Mouse (Mus musculus): ENCODE data around the gene Aplp2.

GRCm38 (mm10) chr9:31118520-31119298 is 92.9 kb downstream of the Aplp2 start:
- TF ChIP-seq CTCF (IDR thresholded peaks at IDR 0.05; ENCODE audit: insufficient read depth, low read length), result no peak
- TF ChIP-seq POLR2A (IDR thresholded peaks at IDR 0.05; ENCODE audit: borderline replicate concordance, extremely low read depth, low read depth, low read length), result no peak
